Mouse (Mus musculus) Patski (cell line): ENCODE results near the gene Dhx40. TPM values are rescaled to one million over a fixed set of nuclear protein-coding genes. Genes with fewer than 3 reads are reported as not detected.
"Not testable (repeated sequence)": the region's sequence is repeated elsewhere in the genome, so short reads cannot be mapped to it uniquely, and the experiment has no call there.

Experiments used
- ATAC-seq: fragments of 100-300 bp; one replicate; pipeline ENCODE4 v1.8.0; 2021
- CTCF ChIA-PET: fragments of 350-600 bp; sonication (Branson Sonifier 250); formaldehyde crosslinking; loops from one replicate; lab custom pipeline; 2022; ENCODE audit warnings: inconsistent platforms; lab: Charles Lee
- POLR2A ChIA-PET: fragments of 350-600 bp; sonication (Branson Sonifier 250); formaldehyde crosslinking; loops from one replicate; lab custom pipeline; 2022; ENCODE audit warnings: antibody characterized with exemption, inconsistent platforms; lab: Charles Lee
- DNase-seq: peaks from one replicate; pipeline ENCODE4 v3.0.0-alpha.2; 2011; ENCODE audit warnings: low read depth, low spot score
- H3K27me3 ChIP-seq: fragments of 371-371 bp; one replicate; pipeline ENCODE4 v1.5.1; 2021
- CTCF ChIP-seq: fragments of 100-300 bp; IDR thresholded peaks from one replicate; pipeline ENCODE4 v1.5.1; 2021
- in situ Hi-C: fragments of 300-500 bp; cut with MboI; formaldehyde crosslinking; loops from 3 replicates; pipeline ENCODE4 v1.11.1; 2018; ENCODE audit warnings: low pct_unique_long_range_greater_than_20kb, mixed read lengths
- polyA plus RNA-seq: library from polyadenylated mRNA; unstranded; gene quantifications from one replicate; pipeline ENCODE4 v1.2.3, GENCODE M21; 2021

The Dhx40 gene
- polyA plus RNA-seq, 1 experiment from 2014 or later, result 76.1 TPM

- ChIA-PET POLR2A (no interaction called here), CTCF (no interaction called here)
- in situ Hi-C loops, result loop anchor here (25.0 kb wide), 1 partner anchor 227 kb away; no protein-coding TSS in a partner anchor
- H3K27me3 ChIP-seq, result no peaks in the 10 kb centered on the region
- DNase-seq (no peak), ATAC-seq (no peak)
- no peak for TF ChIP-seq CTCF
Observed at GRCm38 (mm10) chr11:86785767-86786166, 21.8 kb downstream of the Dhx40 start.

- POLR2A ChIA-PET, result no interaction called here
- no peak for TF ChIP-seq CTCF
- DNase-seq (no peak), ATAC-seq (no peak)
- in situ Hi-C loops, result no loop called here
- CTCF ChIA-PET, result interaction anchor here (1.1 kb wide), 1 partner anchor 10 kb away, joined by 3 read pairs; no protein-coding TSS in a partner anchor
- no peaks in the 10 kb centered on the region for H3K27me3 ChIP-seq
Observed at GRCm38 (mm10) chr11:86769884-86770283, 37.7 kb downstream of the Dhx40 start.

GRCm38 (mm10) chr11:86764501-86764900 lies 43.0 kb downstream of the Dhx40 start:
- DNase-seq (no peak), ATAC-seq (no peak)
- POLR2A ChIA-PET, result interaction anchor here (0.7 kb wide), 1 partner anchor 55 kb away, joined by 3 read pairs; no protein-coding TSS in a partner anchor
- no peak for TF ChIP-seq CTCF
- H3K27me3 ChIP-seq, result no peaks in the 10 kb centered on the region
- in situ Hi-C loops, result no loop called here
- CTCF ChIA-PET, result no interaction called here

GRCm38 (mm10) chr11:86763127-86763526 lies 44.4 kb downstream of the Dhx40 start:
- H3K27me3 ChIP-seq, DNase-seq, ATAC-seq, CTCF ChIA-PET, in situ Hi-C loops, POLR2A ChIA-PET: not testable (repeated sequence)

GRCm38 (mm10) chr11:86760357-86760756 lies 47.2 kb downstream of the Dhx40 start:
- ChIA-PET CTCF (interaction anchor here (1.0 to 2.3 kb wide), 4 partner anchors 9 to 22 kb away, joined by 3 to 7 read pairs (median 3); no protein-coding TSS in a partner anchor), POLR2A (interaction anchor here (0.5 to 1.2 kb wide), 2 partner anchors 13 to 40 kb away, joined by 3 read pairs; no protein-coding TSS in a partner anchor)
- no peaks in the 10 kb centered on the region for H3K27me3 ChIP-seq
- no peak for TF ChIP-seq CTCF
- DNase-seq (no peak), ATAC-seq (no peak)
- in situ Hi-C loops, result no loop called here

- ATAC-seq (no peak), DNase-seq (no peak)
- in situ Hi-C loops, result loop anchor here (5.0 kb wide), 1 partner anchor 78 kb away; the partner anchor contains the start of genes Ptrh2 and Vmp1
- no peak for TF ChIP-seq CTCF
- POLR2A ChIA-PET, result no interaction called here
- H3K27me3 ChIP-seq, result no peaks in the 10 kb centered on the region
- CTCF ChIA-PET, result interaction anchor here (1.0 to 2.3 kb wide), 4 partner anchors 9 to 22 kb away, joined by 3 to 7 read pairs (median 3); no protein-coding TSS in a partner anchor
Observed at GRCm38 (mm10) chr11:86759886-86760285, 47.7 kb downstream of the Dhx40 start.

- ChIA-PET POLR2A (no interaction called here), CTCF (interaction anchor here (1.0 to 1.5 kb wide), 5 partner anchors 9 to 24 kb away, joined by 3 to 4 read pairs (median 3); no protein-coding TSS in a partner anchor)
- ATAC-seq, result no peak
- no peak for TF ChIP-seq CTCF
- DNase-seq, result no peak
- H3K27me3 ChIP-seq, result no peaks in the 10 kb centered on the region
- in situ Hi-C loops, result loop anchor here (5.0 kb wide), 1 partner anchor 77 kb away; the partner anchor contains the start of genes Ptrh2 and Vmp1
Observed at GRCm38 (mm10) chr11:86759226-86759625, 48.3 kb downstream of the Dhx40 start.

- in situ Hi-C loops, result loop anchor here (5.0 kb wide), 1 partner anchor 76 kb away; the partner anchor contains the start of genes Ptrh2 and Vmp1
- CTCF ChIA-PET, result interaction anchor here (1.2 to 2.1 kb wide), 3 partner anchors 9 to 23 kb away, joined by 3 to 7 read pairs (median 4); no protein-coding TSS in a partner anchor
- no peak for DNase-seq
Observed at GRCm38 (mm10) chr11:86758559-86758958, 49.0 kb downstream of the Dhx40 start.

GRCm38 (mm10) chr11:86757480-86758371 lies 49.8 kb downstream of the Dhx40 start, which contains the start of gene Cltc:
Gene Cltc (minus strand): TSS chr11:86757565.
- DNase-seq (peak; percentile 99), ATAC-seq (peak; percentile 75)
- TF ChIP-seq CTCF, result peak; percentile 83
- POLR2A ChIA-PET, result interaction anchor here (0.5 to 2.9 kb wide), 10 partner anchors 9 to 171 kb away, joined by 3 to 10 read pairs (median 5); partner anchors contain the start of gene Vmp1
- no peaks in the 10 kb centered on the region for H3K27me3 ChIP-seq
- CTCF ChIA-PET, result interaction anchor here (1.2 to 2.1 kb wide), 3 partner anchors 8 to 22 kb away, joined by 3 to 7 read pairs (median 4); no protein-coding TSS in a partner anchor
- in situ Hi-C loops, result loop anchor here (5.0 kb wide), 1 partner anchor 75 kb away; the partner anchor contains the start of genes Ptrh2 and Vmp1

More at GRCm38 (mm10) chr11:86758559-86758958, 49.0 kb downstream of the Dhx40 start:
- no peaks in the 10 kb centered on the region for H3K27me3 ChIP-seq
- TF ChIP-seq CTCF, result no peak
- POLR2A ChIA-PET, result interaction anchor here (0.5 to 2.9 kb wide), 3 partner anchors 24 to 163 kb away, joined by 5 to 10 read pairs (median 8); no protein-coding TSS in a partner anchor
- peak; percentile 7 for ATAC-seq

- ChIA-PET CTCF (interaction anchor here (2.1 kb wide), 1 partner anchor 12 kb away, joined by 7 read pairs; no protein-coding TSS in a partner anchor), POLR2A (interaction anchor here (0.7 to 2.9 kb wide), 10 partner anchors 9 to 171 kb away, joined by 3 to 10 read pairs (median 4); partner anchors contain the start of gene Vmp1)
- no peak for DNase-seq
- TF ChIP-seq CTCF, result no peak
- peak; percentile 2 for ATAC-seq
- in situ Hi-C loops, result loop anchor here (5.0 kb wide), 1 partner anchor 75 kb away; the partner anchor contains the start of genes Ptrh2 and Vmp1
- H3K27me3 ChIP-seq, result no peaks in the 10 kb centered on the region
Observed at GRCm38 (mm10) chr11:86757142-86757479, 50.4 kb downstream of the Dhx40 start.
